Mouse (Mus musculus): ENCODE results near the gene Mak. TPM values are rescaled to one million over a fixed set of nuclear protein-coding genes. Genes with fewer than 3 reads are reported as not detected.

Mak gene
- polyA plus RNA-seq (2014; fragmentation: Illumina TruSeq; extraction: RNeasy Lipid Tissue Mini Kit (QIAGEN cat#74804); ENCODE audit: low read depth, low replicate concordance) = not detected

DNA sequence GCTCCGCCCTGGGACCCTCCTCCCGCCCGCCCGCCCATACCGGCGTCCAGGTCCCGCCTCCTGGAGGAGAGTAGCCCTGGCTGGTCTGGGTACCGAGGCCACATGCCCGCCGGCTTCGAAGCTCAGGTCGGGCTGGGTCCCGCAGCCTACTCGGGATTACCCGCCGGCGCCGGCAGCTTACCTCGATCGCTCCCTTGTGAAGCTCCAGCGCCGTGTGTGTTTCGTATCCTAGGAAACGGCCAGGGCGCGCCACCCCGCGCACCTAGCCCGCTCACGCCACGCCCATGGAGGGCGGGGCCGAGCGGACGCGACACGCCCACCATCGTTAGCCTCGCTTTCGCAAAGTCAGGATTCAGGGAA, at the start of gene Mak:
TSS of gene Mak (minus strand) at position 286 of the 360 bp plus-strand sequence.

DNA sequence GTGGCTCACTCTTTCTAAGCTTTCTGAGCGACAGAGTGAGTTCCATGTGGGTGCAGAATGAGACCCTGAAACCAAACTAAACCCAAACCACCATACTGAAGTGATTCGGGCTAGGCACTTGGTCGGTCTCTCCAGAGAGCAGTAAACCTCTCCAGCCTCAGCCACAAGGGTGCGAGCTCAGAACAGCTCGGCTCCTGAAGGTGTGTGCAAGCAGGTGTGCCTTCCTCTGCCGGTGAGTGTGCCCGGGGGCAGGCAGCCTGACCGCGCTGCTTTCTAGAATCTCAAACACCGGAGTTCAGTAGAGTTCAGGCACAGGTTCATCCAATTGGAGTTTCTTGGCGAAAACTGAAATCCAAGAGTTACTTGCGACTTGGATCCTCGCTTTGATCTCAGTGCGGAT, 34.4 kb upstream of the Mak start, which contains the start of gene Sycp2l:
TSS of gene Sycp2l (plus strand) at position 368 of the 400 bp plus-strand sequence.

DNA sequence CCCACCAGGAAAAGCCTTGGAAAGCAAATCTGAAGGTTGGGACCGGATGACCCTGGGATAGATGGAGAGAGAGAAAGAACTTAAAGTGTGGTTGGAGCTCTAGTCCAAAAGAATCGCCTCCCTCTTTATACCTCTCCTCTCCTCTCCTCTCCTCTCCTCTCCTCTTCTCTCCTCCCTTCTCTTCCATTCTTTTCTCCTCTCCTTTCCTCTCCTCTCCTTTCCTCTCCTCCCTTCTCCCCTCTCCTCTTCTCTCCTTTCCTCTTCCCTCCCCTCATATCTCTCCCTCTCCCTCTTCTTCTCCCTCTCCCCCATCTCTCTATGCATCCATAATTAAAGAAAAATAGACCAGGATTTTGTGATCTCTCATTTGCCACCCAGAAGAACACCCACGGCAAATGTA, 31.4 kb upstream of the Mak start, which contains the start of gene Gcm2:
TSS of gene Gcm2 (minus strand) at position 101 of the 400 bp plus-strand sequence.

DNA sequence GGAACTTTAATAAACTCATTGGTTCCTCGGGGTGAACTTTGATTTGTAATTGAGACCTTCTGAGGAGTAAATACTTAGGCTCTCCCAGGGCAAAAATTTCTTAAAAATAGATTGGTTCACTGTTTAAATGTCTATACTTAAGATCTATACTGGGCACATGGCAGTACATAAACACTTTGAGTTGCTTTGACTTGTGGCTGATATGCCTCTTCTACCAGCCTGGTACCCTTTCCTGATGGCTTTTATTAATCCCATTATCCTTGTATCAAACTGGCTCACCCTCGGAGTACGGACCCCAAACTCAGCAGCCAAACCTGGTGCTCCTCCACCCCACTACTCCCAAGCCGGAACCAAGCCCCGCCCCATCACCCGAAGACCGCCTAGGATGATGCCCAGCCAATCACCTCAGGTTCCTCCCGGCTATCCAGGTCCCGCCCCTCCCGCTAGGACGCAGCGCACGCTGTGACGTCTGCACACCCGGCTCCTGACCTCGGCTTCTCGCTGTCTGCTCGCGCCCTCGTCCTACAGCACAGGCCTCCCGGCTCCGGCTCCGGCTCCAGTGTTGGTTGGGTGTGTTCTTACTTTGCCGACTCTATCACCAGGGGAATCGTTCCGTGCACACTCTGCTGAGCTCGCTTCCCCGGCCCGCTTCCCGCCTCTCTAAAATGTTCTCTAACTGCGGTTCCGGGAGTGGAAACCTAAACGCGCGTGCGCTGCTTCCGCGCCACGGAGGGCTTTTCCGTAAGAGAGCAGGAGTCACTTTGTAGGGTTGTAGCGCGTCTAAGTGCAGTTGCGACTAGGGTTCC, 63.5 kb downstream of the Mak start, which contains the start of gene Tmem14c:
TSS of gene Tmem14c (plus strand) at position 464 of the 806 bp plus-strand sequence.

DNA sequence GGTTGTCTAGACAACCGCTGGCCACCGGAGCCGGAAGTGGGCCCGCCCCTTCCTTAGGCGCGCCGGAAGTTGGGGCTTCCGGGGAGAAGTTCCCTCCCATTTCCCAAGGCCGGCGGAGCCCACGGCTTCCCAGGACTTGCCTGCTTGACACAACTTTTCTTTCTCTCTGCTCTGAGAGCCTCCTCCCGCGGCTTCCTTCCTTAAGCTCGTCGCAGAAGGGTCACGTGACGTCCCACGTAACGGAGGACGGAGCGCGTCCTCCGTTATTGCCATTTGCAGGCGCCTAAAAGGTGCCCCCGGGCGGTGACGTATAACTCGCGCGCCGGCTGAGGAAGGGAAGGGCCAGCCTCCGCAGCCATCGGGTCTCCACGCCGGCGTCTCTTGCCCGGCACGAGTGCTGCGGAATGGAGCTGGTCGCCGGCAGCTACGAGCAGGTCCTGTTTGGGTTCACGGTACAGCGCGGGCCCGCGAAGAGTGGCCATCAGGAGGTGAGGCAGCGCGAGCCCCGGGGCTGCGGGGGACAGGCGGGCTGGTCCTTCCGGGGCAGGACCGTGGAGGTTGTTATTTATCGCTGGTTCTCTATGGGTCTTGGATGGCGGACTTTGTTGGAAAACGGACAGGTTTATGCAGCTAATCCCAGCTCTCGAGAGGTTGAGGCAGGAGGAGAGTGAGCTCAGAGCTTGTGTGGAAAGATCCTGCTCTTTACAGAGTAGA, 78.4 kb downstream of the Mak start, which contains the start of gene Pak1ip1:
TSS of gene Pak1ip1 (plus strand) at position 98 of the 714 bp plus-strand sequence.

Other genes starting within 250 kb of the Mak start
- gene Gcnt2, start 220.0 kb downstream of the Mak start, polyA plus RNA-seq (2014; fragmentation: Illumina TruSeq; extraction: RNeasy Lipid Tissue Mini Kit (QIAGEN cat#74804); ENCODE audit: low read depth, low replicate concordance) = 8.5 TPM
- gene Pak1ip1, start 78.7 kb downstream of the Mak start, polyA plus RNA-seq (2014; fragmentation: Illumina TruSeq; extraction: RNeasy Lipid Tissue Mini Kit (QIAGEN cat#74804); ENCODE audit: low read depth, low replicate concordance) = 93.9 TPM
- gene Tmem14c, start 63.4 kb downstream of the Mak start, polyA plus RNA-seq (2014; fragmentation: Illumina TruSeq; extraction: RNeasy Lipid Tissue Mini Kit (QIAGEN cat#74804); ENCODE audit: low read depth, low replicate concordance) = 46.2 TPM
- gene Gcm2, start 31.3 kb upstream of the Mak start, polyA plus RNA-seq (2014; fragmentation: Illumina TruSeq; extraction: RNeasy Lipid Tissue Mini Kit (QIAGEN cat#74804); ENCODE audit: low read depth, low replicate concordance) = not detected
- gene Sycp2l, start 34.6 kb upstream of the Mak start, polyA plus RNA-seq (2014; fragmentation: Illumina TruSeq; extraction: RNeasy Lipid Tissue Mini Kit (QIAGEN cat#74804); ENCODE audit: low read depth, low replicate concordance) = not detected
- gene Elovl2, start 140.7 kb upstream of the Mak start, polyA plus RNA-seq (2014; fragmentation: Illumina TruSeq; extraction: RNeasy Lipid Tissue Mini Kit (QIAGEN cat#74804); ENCODE audit: low read depth, low replicate concordance) = 0.58 TPM
- gene Smim13, start 170.1 kb upstream of the Mak start, polyA plus RNA-seq (2014; fragmentation: Illumina TruSeq; extraction: RNeasy Lipid Tissue Mini Kit (QIAGEN cat#74804); ENCODE audit: low read depth, low replicate concordance) = 42.6 TPM
- not detected for gene Gm17364, start 194.3 kb upstream of the Mak start, polyA plus RNA-seq (2014; fragmentation: Illumina TruSeq; extraction: RNeasy Lipid Tissue Mini Kit (QIAGEN cat#74804); ENCODE audit: low read depth, low replicate concordance)